Mouse (Mus musculus) thymus, postnatal 4 days (tissue): ENCODE measurements at regions not wholly inside any gene's neighbourhood (a gene's known extent, or its start where the extent isn't known, plus 50 kb on each side); places are given as distances from the start of the nearest gene placed in this dataset.

Source experiments
- DNase-seq: peaks from one replicate; pipeline ENCODE4 v3.0.0; 2021

- no peak for DNase-seq
Measured at GRCm38 (mm10) chr8:42144220-42144619, 727.3 kb upstream of the Frg1 start.

- DNase-seq: no peak
Measured at GRCm38 (mm10) chr8:42107582-42107981, 690.7 kb upstream of the Frg1 start.

- no peak for DNase-seq
Measured at GRCm38 (mm10) chr8:42069314-42069713, 652.4 kb upstream of the Frg1 start.

GRCm38 (mm10) chr8:42043526-42043925 is 626.7 kb upstream of the Frg1 start:
- DNase-seq: no peak

- no peak for DNase-seq
Measured at GRCm38 (mm10) chr8:42039245-42039644, 622.4 kb upstream of the Frg1 start.

- DNase-seq: no peak
Measured at GRCm38 (mm10) chr8:42026934-42027333, 610.1 kb upstream of the Frg1 start.

- no peak for DNase-seq
Measured at GRCm38 (mm10) chr8:42017786-42018185, 600.9 kb upstream of the Frg1 start.

- DNase-seq: no peak
Measured at GRCm38 (mm10) chr8:42003170-42003569, 586.3 kb upstream of the Frg1 start.

GRCm38 (mm10) chr8:41989040-41989501 is 572.2 kb upstream of the Frg1 start:
- DNase-seq: no peak

- DNase-seq: no peak
Measured at GRCm38 (mm10) chr8:41988216-41988615, 571.3 kb upstream of the Frg1 start.

GRCm38 (mm10) chr8:41987417-41987816 is 570.5 kb upstream of the Frg1 start:
- no peak for DNase-seq

- DNase-seq: no peak
Measured at GRCm38 (mm10) chr8:41972416-41972815, 555.5 kb upstream of the Frg1 start.

GRCm38 (mm10) chr8:41970536-41970935 is 553.7 kb upstream of the Frg1 start:
- no peak for DNase-seq

- DNase-seq: no peak
Measured at GRCm38 (mm10) chr8:41969408-41969807, 552.5 kb upstream of the Frg1 start.

- no peak for DNase-seq
Measured at GRCm38 (mm10) chr8:41964088-41964487, 547.2 kb upstream of the Frg1 start.

- DNase-seq: no peak
Measured at GRCm38 (mm10) chr8:41956878-41957277, 540.0 kb upstream of the Frg1 start.

- DNase-seq: no peak
Measured at GRCm38 (mm10) chr8:41950736-41951135, 533.9 kb upstream of the Frg1 start.

- no peak for DNase-seq
Measured at GRCm38 (mm10) chr8:41939298-41939697, 522.4 kb upstream of the Frg1 start.

GRCm38 (mm10) chr8:41921106-41921505 is 504.2 kb upstream of the Frg1 start:
- DNase-seq: no peak

GRCm38 (mm10) chr8:41920536-41920935 is 503.7 kb upstream of the Frg1 start:
- DNase-seq: no peak

- DNase-seq: no peak
Measured at GRCm38 (mm10) chr8:41878029-41878748, 461.3 kb upstream of the Frg1 start.

GRCm38 (mm10) chr8:41869681-41870356 is 452.9 kb upstream of the Frg1 start:
- DNase-seq: no peak

- no peak for DNase-seq
Measured at GRCm38 (mm10) chr8:41860918-41861317, 444.0 kb upstream of the Frg1 start.

GRCm38 (mm10) chr8:41831713-41832112 is 414.8 kb upstream of the Frg1 start:
- no peak for DNase-seq

- DNase-seq: no peak
Measured at GRCm38 (mm10) chr8:41830407-41830806, 413.5 kb upstream of the Frg1 start.
